Mouse (Mus musculus): ENCODE data around the gene Dnajc19. TPM values are rescaled to one million over a fixed set of nuclear protein-coding genes. Genes with fewer than 3 reads are reported as not detected.

Gene Dnajc19
- total and polyA plus RNA-seq, 3 experiments: 143 to 166 TPM; not detected in 1

- no peaks in the 10 kb centered on the region for H3K27me3 ChIP-seq (ENCODE audit: control insufficient read depth in 1 of 2, insufficient read depth in 2 of 2, low read length in 2 of 2)
- H3K9ac ChIP-seq (ENCODE audit: control insufficient read depth, low read depth, low read length, poor library complexity, severe bottlenecking): no peak overlapping the region
- H3K79me2 ChIP-seq (ENCODE audit: control insufficient read depth, insufficient read depth, low read length, poor library complexity): peaks cover 78% of the 10 kb centered on the region
- H3K4me3 ChIP-seq (ENCODE audit: control insufficient read depth in 1 of 2, insufficient read depth in 1 of 2, low read depth in 2 of 2, low read length in 2 of 2): no peak overlapping the region
- TF ChIP-seq GATA1 (IDR thresholded peaks at IDR 0.05; ENCODE audit: low read depth, low read length) (0 out of 2 replicates have a peak, but pooled peaks have one; percentile 23), JUND (IDR thresholded peaks at IDR 0.05; ENCODE audit: low read depth, low read length) (no peak)
- H3K36me3 ChIP-seq (ENCODE audit: control insufficient read depth in 1 of 2, insufficient read depth in 2 of 2, low read length in 2 of 2): peaks cover 4 to 80% of the 10 kb centered on the region in 2 experiments; a peak in 3 of 4 replicates
- H3K27ac ChIP-seq (ENCODE audit: control insufficient read depth, low read depth, low read length): no peak overlapping the region
- no peak for DNase-seq (ENCODE audit: low read depth, low spot score)
- H3K4me1 ChIP-seq (ENCODE audit: control insufficient read depth in 1 of 2, insufficient read depth in 2 of 2, low read length in 2 of 2): peaks cover 31 to 41% of the 10 kb centered on the region in 2 experiments
- H3K9me3 ChIP-seq (replicated peaks; ENCODE audit: insufficient read depth, low read length): no peaks in the 10 kb centered on the region
These were observed 50.5 kb downstream of the Dnajc19 start for GRCm38 (mm10) chr3:34030601-34031000.

- Histone ChIP-seq H3K4me3 (ENCODE audit: control insufficient read depth in 1 of 2, insufficient read depth in 1 of 2, low read depth in 2 of 2, low read length in 2 of 2) (no peak overlapping the region), H3K36me3 (ENCODE audit: control insufficient read depth in 1 of 2, insufficient read depth in 2 of 2, low read length in 2 of 2) (peaks cover 2 to 76% of the 10 kb centered on the region in 2 experiments; a peak in 3 of 4 replicates)
These were observed 52.2 kb downstream of the Dnajc19 start for GRCm38 (mm10) chr3:34028935-34029334.

GRCm38 (mm10) chr3:34021259-34021828, 59.8 kb downstream of the Dnajc19 start:
- peaks cover 2 to 41% of the 10 kb centered on the region in 2 experiments; a peak in 3 of 4 replicates for H3K36me3 ChIP-seq (ENCODE audit: control insufficient read depth in 1 of 2, insufficient read depth in 2 of 2, low read length in 2 of 2)
- no peak overlapping the region for H3K27ac ChIP-seq (ENCODE audit: control insufficient read depth, low read depth, low read length)
- peak; percentile 17; the same call in 1 of the 2 replicates for TF ChIP-seq RCOR1 (IDR thresholded peaks at IDR 0.05; ENCODE audit: low read depth, low read length)
- TF ChIP-seq EP300 (IDR thresholded peaks at IDR 0.05; ENCODE audit: low read depth in 1 of 2, low read length in 2 of 2): peak; percentile 38 to 40; a peak in 3 of 4 replicates
- TF ChIP-seq SIN3A (IDR thresholded peaks at IDR 0.05; ENCODE audit: low read length): peak; percentile 59; the same call in 1 of the 2 replicates
- TF ChIP-seq USF1 (IDR thresholded peaks at IDR 0.05; ENCODE audit: low read depth, low read length): peak; percentile 66
- TF ChIP-seq JUND (IDR thresholded peaks at IDR 0.05; ENCODE audit: low read depth, low read length): no peak
- TF ChIP-seq MYB (IDR thresholded peaks at IDR 0.05; ENCODE audit: low read depth, low read length): no peak
- TF ChIP-seq GATA1 (IDR thresholded peaks at IDR 0.05; ENCODE audit: low read depth, low read length): peak; percentile 45; the same call in 1 of the 2 replicates
- 0 out of 2 replicates have a peak, but pooled peaks have one; percentile 36 for TF ChIP-seq MXI1 (IDR thresholded peaks at IDR 0.05; ENCODE audit: low read depth, low read length)
- no peaks in the 10 kb centered on the region for H3K27me3 ChIP-seq (ENCODE audit: control insufficient read depth in 1 of 2, insufficient read depth in 2 of 2, low read length in 2 of 2)
- H3K79me2 ChIP-seq (ENCODE audit: control insufficient read depth, insufficient read depth, low read length, poor library complexity): peaks cover 57% of the 10 kb centered on the region
- H3K9me3 ChIP-seq (replicated peaks; ENCODE audit: insufficient read depth, low read length): no peaks in the 10 kb centered on the region
- H3K4me1 ChIP-seq (ENCODE audit: control insufficient read depth in 1 of 2, insufficient read depth in 2 of 2, low read length in 2 of 2): peaks cover 18 to 19% of the 10 kb centered on the region in 2 experiments
- peak overlapping the region in 1 of 2 experiments; percentile 97; a peak in 2 of 4 replicates for H3K4me3 ChIP-seq (ENCODE audit: control insufficient read depth in 1 of 2, insufficient read depth in 1 of 2, low read depth in 2 of 2, low read length in 2 of 2)
- H3K9ac ChIP-seq (ENCODE audit: control insufficient read depth, low read depth, low read length, poor library complexity, severe bottlenecking): peak overlapping the region; percentile 100
- peak; percentile 47 for DNase-seq (ENCODE audit: low read depth, low spot score)

More at GRCm38 (mm10) chr3:34028935-34029334, 52.2 kb downstream of the Dnajc19 start:
- H3K27me3 ChIP-seq (ENCODE audit: control insufficient read depth in 1 of 2, insufficient read depth in 2 of 2, low read length in 2 of 2): no peaks in the 10 kb centered on the region
- H3K27ac ChIP-seq (ENCODE audit: control insufficient read depth, low read depth, low read length): peak overlapping the region; percentile 28; the same call in 1 of the 2 replicates
- TF ChIP-seq TAL1 (IDR thresholded peaks at IDR 0.05; ENCODE audit: low read length): no peak
- TF ChIP-seq JUND (IDR thresholded peaks at IDR 0.05; ENCODE audit: low read depth, low read length): no peak
- TF ChIP-seq CHD1 (IDR thresholded peaks at IDR 0.05; ENCODE audit: low read depth, low read length): no peak
- no peak for TF ChIP-seq ZNF384 (IDR thresholded peaks at IDR 0.05; ENCODE audit: low read depth, low read length)
- TF ChIP-seq ELF1 (IDR thresholded peaks at IDR 0.05; ENCODE audit: low read depth, low read length): no peak
- peak; percentile 79 for TF ChIP-seq MYB (IDR thresholded peaks at IDR 0.05; ENCODE audit: low read depth, low read length)
- peak; percentile 42; the same call in 1 of the 2 replicates for TF ChIP-seq TCF12 (IDR thresholded peaks at IDR 0.05; ENCODE audit: low read depth, low read length)
- no peak for TF ChIP-seq ZKSCAN1 (IDR thresholded peaks at IDR 0.05; ENCODE audit: low read depth, low read length)
- TF ChIP-seq EP300 (IDR thresholded peaks at IDR 0.05; ENCODE audit: low read depth in 1 of 2, low read length in 2 of 2): peak; percentile 66 to 85
- TF ChIP-seq GATA1 (IDR thresholded peaks at IDR 0.05; ENCODE audit: low read depth, low read length): peak; percentile 70
- TF ChIP-seq ZMIZ1 (IDR thresholded peaks at IDR 0.05; ENCODE audit: low read depth, low read length): no peak
- TF ChIP-seq CHD2 (IDR thresholded peaks at IDR 0.05; ENCODE audit: low read length): no peak
- TF ChIP-seq MAZ (IDR thresholded peaks at IDR 0.05; ENCODE audit: low read depth, low read length): no peak
- no peak for TF ChIP-seq POLR2A (IDR thresholded peaks at IDR 0.05; ENCODE audit: control insufficient read depth in 1 of 2, insufficient read depth in 1 of 2, low read depth in 1 of 2, low read length in 2 of 2, poor library complexity in 1 of 2)
- TF ChIP-seq ETS1 (IDR thresholded peaks at IDR 0.05; ENCODE audit: low read depth, low read length): 0 out of 2 replicates have a peak, but pooled peaks have one; percentile 32
- TF ChIP-seq RCOR1 (IDR thresholded peaks at IDR 0.05; ENCODE audit: low read depth, low read length): peak; percentile 68
- TF ChIP-seq MEF2A (IDR thresholded peaks at IDR 0.05; ENCODE audit: extremely low read depth, insufficient replicate concordance, low read depth, low read length, poor library complexity, severe bottlenecking): no peak
- peaks cover 77% of the 10 kb centered on the region for H3K79me2 ChIP-seq (ENCODE audit: control insufficient read depth, insufficient read depth, low read length, poor library complexity)
- H3K9ac ChIP-seq (ENCODE audit: control insufficient read depth, low read depth, low read length, poor library complexity, severe bottlenecking): no peak overlapping the region
- H3K4me1 ChIP-seq (ENCODE audit: control insufficient read depth in 1 of 2, insufficient read depth in 2 of 2, low read length in 2 of 2): peaks cover 26 to 39% of the 10 kb centered on the region in 2 experiments
- H3K9me3 ChIP-seq (replicated peaks; ENCODE audit: insufficient read depth, low read length): no peaks in the 10 kb centered on the region
- no peak for DNase-seq (ENCODE audit: low read depth, low spot score)
